Mouse (Mus musculus): ENCODE results near the gene Tet1. TPM values are rescaled to one million over a fixed set of nuclear protein-coding genes. Genes with fewer than 3 reads are reported as not detected.

Tet1 gene
- polyA plus RNA-seq, 1 experiment from 2014 or later: 35.3 TPM

GRCm38 (mm10) chr10:62810010-62810409 lies 98.8 kb downstream of the Tet1 start:
- Histone ChIP-seq H3K4me3 (ENCODE audit: low read length) (no peak overlapping the region), H3K9ac (ENCODE audit: low read depth, low read length) (no peak overlapping the region), H3K27me3 (ENCODE audit: control insufficient read depth, insufficient read depth, low read length) (no peaks in the 10 kb centered on the region), H3K4me1 (ENCODE audit: control insufficient read depth, insufficient read depth, low read length) (no peaks in the 10 kb centered on the region), H3K27ac (ENCODE audit: low read depth, low read length) (no peak overlapping the region), H3K4me2 (replicated peaks; ENCODE audit: low read depth, low read length) (no peak overlapping the region), H3K9me3 (ENCODE audit: control insufficient read depth, low read length) (no peaks in the 10 kb centered on the region), H3K36me3 (ENCODE audit: control insufficient read depth, insufficient read depth, low read length) (peaks cover 34% of the 10 kb centered on the region)
- no peak for ATAC-seq (ENCODE audit: low FRiP score, low TSS enrichment)
- 83% methylated on average over 4 of the region's 4 CpGs for WGBS

- peaks cover 23% of the 10 kb centered on the region for H3K36me3 ChIP-seq (ENCODE audit: control insufficient read depth, insufficient read depth, low read length)
- ATAC-seq (ENCODE audit: low FRiP score, low TSS enrichment): no peak
- H3K9me3 ChIP-seq (ENCODE audit: control insufficient read depth, low read length): no peaks in the 10 kb centered on the region
- H3K9ac ChIP-seq (ENCODE audit: low read depth, low read length): no peak overlapping the region
- H3K4me2 ChIP-seq (replicated peaks; ENCODE audit: low read depth, low read length): no peak overlapping the region
- H3K27me3 ChIP-seq (ENCODE audit: control insufficient read depth, insufficient read depth, low read length): no peaks in the 10 kb centered on the region
- H3K4me3 ChIP-seq (ENCODE audit: low read length): no peak overlapping the region
- no peak overlapping the region for H3K27ac ChIP-seq (ENCODE audit: low read depth, low read length)
- 91% methylated on average over 2 of the region's 2 CpGs for WGBS
- no peaks in the 10 kb centered on the region for H3K4me1 ChIP-seq (ENCODE audit: control insufficient read depth, insufficient read depth, low read length)
Observed at GRCm38 (mm10) chr10:62808766-62809165, 100.0 kb downstream of the Tet1 start.

DNA sequence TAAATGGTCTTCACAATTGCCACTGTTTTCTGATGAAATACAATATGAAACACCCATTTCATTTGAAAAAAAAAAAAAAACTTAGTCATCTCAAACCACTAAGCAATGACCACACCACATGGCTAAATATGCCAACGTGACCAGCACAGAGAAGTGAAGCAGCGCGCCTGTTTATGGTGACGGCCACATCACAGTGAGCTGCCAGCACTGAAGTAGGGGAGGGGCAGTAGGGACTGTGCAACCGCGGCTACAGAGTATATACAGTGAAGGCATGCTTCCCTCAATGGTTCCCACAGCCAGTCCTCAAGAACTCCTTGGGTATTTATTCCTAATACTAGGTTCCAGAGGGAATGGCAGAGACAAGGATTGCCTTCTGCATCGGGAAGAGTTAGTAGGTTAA lies 100.5 kb downstream of the Tet1 start:
- WGBS: 93% methylated on average over 7 of the region's 7 CpGs
- H3K9ac ChIP-seq (ENCODE audit: low read depth, low read length): no peak overlapping the region
- no peak for ATAC-seq (ENCODE audit: low FRiP score, low TSS enrichment)
- no peak overlapping the region for H3K4me3 ChIP-seq (ENCODE audit: low read length)
- H3K27ac ChIP-seq (ENCODE audit: low read depth, low read length): no peak overlapping the region
- H3K4me1 ChIP-seq (ENCODE audit: control insufficient read depth, insufficient read depth, low read length): no peaks in the 10 kb centered on the region
- H3K27me3 ChIP-seq (ENCODE audit: control insufficient read depth, insufficient read depth, low read length): no peaks in the 10 kb centered on the region
- H3K36me3 ChIP-seq (ENCODE audit: control insufficient read depth, insufficient read depth, low read length): peaks cover 19% of the 10 kb centered on the region
- no peak overlapping the region for H3K4me2 ChIP-seq (replicated peaks; ENCODE audit: low read depth, low read length)
- no peaks in the 10 kb centered on the region for H3K9me3 ChIP-seq (ENCODE audit: control insufficient read depth, low read length)

- Histone ChIP-seq H3K4me2 (replicated peaks; ENCODE audit: low read depth, low read length) (no peak overlapping the region), H3K4me3 (ENCODE audit: low read length) (no peak overlapping the region), H3K27me3 (ENCODE audit: control insufficient read depth, insufficient read depth, low read length) (no peaks in the 10 kb centered on the region), H3K4me1 (ENCODE audit: control insufficient read depth, insufficient read depth, low read length) (no peaks in the 10 kb centered on the region), H3K36me3 (ENCODE audit: control insufficient read depth, insufficient read depth, low read length) (no peaks in the 10 kb centered on the region), H3K9me3 (ENCODE audit: control insufficient read depth, low read length) (no peaks in the 10 kb centered on the region), H3K9ac (ENCODE audit: low read depth, low read length) (no peak overlapping the region), H3K27ac (ENCODE audit: low read depth, low read length) (no peak overlapping the region)
- 92% methylated on average over 2 of the region's 2 CpGs for WGBS
- ATAC-seq (ENCODE audit: low FRiP score, low TSS enrichment): no peak
Observed at GRCm38 (mm10) chr10:62804106-62804505, 104.7 kb downstream of the Tet1 start.

DNA sequence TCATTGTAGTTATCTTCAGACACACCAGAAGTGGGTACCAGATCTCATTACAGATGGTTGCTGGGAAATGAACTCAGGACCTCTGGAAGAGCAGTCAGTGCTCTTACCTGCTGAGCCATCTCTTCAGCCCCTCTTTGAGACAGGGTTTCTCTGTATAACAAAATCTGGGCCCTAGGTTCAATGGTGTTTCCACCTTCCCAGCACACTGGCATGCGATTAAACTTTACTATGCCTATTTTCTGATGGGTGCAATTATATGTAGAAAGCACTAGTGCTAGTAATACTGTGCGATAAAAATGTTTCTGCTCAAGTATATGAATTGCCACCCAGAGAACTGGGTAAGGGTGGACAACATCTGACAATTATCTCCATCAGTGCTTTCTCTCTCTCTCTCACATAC lies 105.5 kb downstream of the Tet1 start:
- H3K4me2 ChIP-seq (replicated peaks; ENCODE audit: low read depth, low read length): no peak overlapping the region
- WGBS: 97% methylated on average over 2 of the region's 2 CpGs
- H3K36me3 ChIP-seq (ENCODE audit: control insufficient read depth, insufficient read depth, low read length): no peaks in the 10 kb centered on the region
- no peaks in the 10 kb centered on the region for H3K9me3 ChIP-seq (ENCODE audit: control insufficient read depth, low read length)
- no peaks in the 10 kb centered on the region for H3K27me3 ChIP-seq (ENCODE audit: control insufficient read depth, insufficient read depth, low read length)
- no peak overlapping the region for H3K9ac ChIP-seq (ENCODE audit: low read depth, low read length)
- no peak overlapping the region for H3K4me3 ChIP-seq (ENCODE audit: low read length)
- H3K27ac ChIP-seq (ENCODE audit: low read depth, low read length): no peak overlapping the region
- H3K4me1 ChIP-seq (ENCODE audit: control insufficient read depth, insufficient read depth, low read length): no peaks in the 10 kb centered on the region
- no peak for ATAC-seq (ENCODE audit: low FRiP score, low TSS enrichment)

DNA sequence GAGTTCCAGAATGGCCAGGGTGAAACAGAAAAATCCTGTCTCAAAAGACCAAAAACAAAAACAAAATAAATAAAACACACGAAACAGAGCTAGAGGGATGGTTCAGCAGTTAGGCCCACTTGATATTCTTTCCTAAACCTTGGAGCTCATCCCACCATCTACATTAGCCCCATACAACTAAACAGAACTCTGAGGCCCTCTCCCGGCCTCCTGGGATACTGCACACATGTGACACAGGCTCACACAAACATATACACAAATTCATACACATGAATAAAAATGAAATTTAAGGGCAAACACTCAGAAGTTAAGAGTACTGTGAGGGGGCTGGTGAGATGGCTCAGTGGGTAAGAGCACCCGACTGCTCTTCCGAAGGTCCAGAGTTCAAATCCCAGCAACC lies 114.6 kb downstream of the Tet1 start:
- ATAC-seq (ENCODE audit: low FRiP score, low TSS enrichment): no peak
- H3K27ac ChIP-seq (ENCODE audit: low read depth, low read length): no peak overlapping the region
- H3K4me2 ChIP-seq (replicated peaks; ENCODE audit: low read depth, low read length): no peak overlapping the region
- peaks cover 10% of the 10 kb centered on the region for H3K36me3 ChIP-seq (ENCODE audit: control insufficient read depth, insufficient read depth, low read length)
- H3K4me3 ChIP-seq (ENCODE audit: low read length): no peak overlapping the region
- WGBS: 96% methylated on average over 4 of the region's 4 CpGs
- H3K4me1 ChIP-seq (ENCODE audit: control insufficient read depth, insufficient read depth, low read length): peaks cover 3% of the 10 kb centered on the region; the same call in 1 of the 2 replicates
- no peaks in the 10 kb centered on the region for H3K27me3 ChIP-seq (ENCODE audit: control insufficient read depth, insufficient read depth, low read length)
- no peaks in the 10 kb centered on the region for H3K9me3 ChIP-seq (ENCODE audit: control insufficient read depth, low read length)
- H3K9ac ChIP-seq (ENCODE audit: low read depth, low read length): no peak overlapping the region

GRCm38 (mm10) chr10:62793091-62793453 lies 115.7 kb downstream of the Tet1 start:
- H3K27me3 ChIP-seq (ENCODE audit: control insufficient read depth, insufficient read depth, low read length): no peaks in the 10 kb centered on the region

DNA sequence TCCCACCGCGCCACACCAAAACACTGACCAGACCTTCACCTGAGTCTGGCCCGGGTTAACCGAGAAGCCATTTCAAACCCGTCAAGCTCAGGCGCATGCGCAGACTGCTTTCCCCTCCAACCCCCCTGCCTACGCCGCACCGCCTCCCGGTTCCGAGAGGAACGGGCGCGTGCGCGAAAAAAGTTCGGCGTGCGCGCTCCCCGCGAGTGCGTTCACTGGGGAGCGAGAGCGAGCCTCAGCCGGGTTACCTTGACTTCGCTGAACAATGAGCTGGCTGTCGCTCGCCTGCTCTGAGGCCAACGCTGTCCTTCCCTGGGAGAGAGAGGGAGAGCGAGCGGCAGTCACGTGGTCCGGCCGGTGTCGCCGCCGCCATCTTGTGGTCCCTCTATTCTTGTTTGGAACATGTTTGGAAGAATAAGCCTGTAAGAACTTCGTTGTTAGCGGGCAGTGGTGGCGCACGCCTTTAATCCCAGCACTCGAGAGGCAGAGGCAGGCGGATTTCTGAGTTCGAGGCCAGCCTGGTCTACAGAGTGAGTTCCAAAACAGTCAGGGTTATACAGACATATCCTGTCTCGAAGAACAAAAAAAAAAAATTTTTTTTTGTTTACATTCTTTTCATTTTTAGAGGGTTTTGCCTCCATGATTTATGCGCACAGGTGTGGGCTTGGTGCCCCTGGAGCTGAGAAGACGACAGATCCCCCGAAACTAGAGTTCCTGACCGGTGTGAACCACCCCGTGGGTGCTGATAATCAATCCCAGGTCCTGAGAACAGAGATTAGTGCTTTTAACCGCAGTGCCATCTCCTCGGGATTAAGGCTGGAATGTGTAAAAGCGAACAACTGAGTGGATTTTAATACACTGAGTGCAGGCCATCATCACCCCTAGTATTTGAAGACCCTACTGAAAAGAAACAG lies 116.4 kb downstream of the Tet1 start, which contains the start of gene Ccar1:
Gene Ccar1 (minus strand): TSS at position 110 of the 914 bp plus-strand sequence.
- H3K9me3 ChIP-seq (ENCODE audit: control insufficient read depth, low read length): no peaks in the 10 kb centered on the region
- peak within 1 kb of the TSS; percentile 99 for H3K4me3 ChIP-seq (ENCODE audit: low read length)
- peak; percentile 99 for ATAC-seq (ENCODE audit: low FRiP score, low TSS enrichment)
- peaks cover 28% of the 10 kb centered on the region for H3K36me3 ChIP-seq (ENCODE audit: control insufficient read depth, insufficient read depth, low read length)
- peak within 1 kb of the TSS; percentile 99 for H3K9ac ChIP-seq (ENCODE audit: low read depth, low read length)
- H3K4me2 ChIP-seq (replicated peaks; ENCODE audit: low read depth, low read length): peak within 1 kb of the TSS; percentile 57
- H3K4me1 ChIP-seq (ENCODE audit: control insufficient read depth, insufficient read depth, low read length): peaks cover 3% of the 10 kb centered on the region; the same call in 1 of the 2 replicates
- WGBS: 4% methylated on average over 55 of the region's 55 CpGs
- H3K27me3 ChIP-seq (ENCODE audit: control insufficient read depth, insufficient read depth, low read length): no peaks in the 10 kb centered on the region
- H3K27ac ChIP-seq (ENCODE audit: low read depth, low read length): peak within 1 kb of the TSS; percentile 98

More at GRCm38 (mm10) chr10:62793091-62793453, 115.7 kb downstream of the Tet1 start:
- H3K9me3 ChIP-seq (ENCODE audit: control insufficient read depth, low read length): no peaks in the 10 kb centered on the region
- H3K4me2 ChIP-seq (replicated peaks; ENCODE audit: low read depth, low read length): peak overlapping the region; percentile 44
- peak overlapping the region; percentile 53; the same call in 1 of the 2 replicates for H3K9ac ChIP-seq (ENCODE audit: low read depth, low read length)
- 0 out of 2 replicates have a peak, but pooled peaks have one; percentile 6 for ATAC-seq (ENCODE audit: low FRiP score, low TSS enrichment)
- 43% methylated on average over 2 of the region's 2 CpGs for WGBS
- H3K36me3 ChIP-seq (ENCODE audit: control insufficient read depth, insufficient read depth, low read length): peaks cover 21% of the 10 kb centered on the region
- peak overlapping the region; percentile 99 for H3K4me3 ChIP-seq (ENCODE audit: low read length)
- H3K27ac ChIP-seq (ENCODE audit: low read depth, low read length): peak overlapping the region; percentile 98
- peaks cover 3% of the 10 kb centered on the region; the same call in 1 of the 2 replicates for H3K4me1 ChIP-seq (ENCODE audit: control insufficient read depth, insufficient read depth, low read length)
